Mouse (Mus musculus) heart, adult 2 months (tissue): ENCODE data around the gene Cryba1. TPM values are rescaled to one million over a fixed set of nuclear protein-coding genes. Genes with fewer than 3 reads are reported as not detected.

Experiments used
- DNase-seq, 2 experiments: peaks; one replicate each; pipeline ENCODE4 v3.0.0; 2021
- H3K27ac ChIP-seq: fragments of 200-600 bp; 2 replicates; pipeline ENCODE4 v1.8.1; 2022
- H3K27me3 ChIP-seq: fragments of 200-500 bp; 2 replicates; pipeline ENCODE4 v1.6.1; 2012; ENCODE audit warnings: mild to moderate bottlenecking, low read length, inconsistent platforms, mixed read lengths; ENCODE audit not compliant: control insufficient read depth, insufficient read depth
- H3K36me3 ChIP-seq: fragments of 200-500 bp; 2 replicates; pipeline ENCODE4 v1.6.1; 2012; ENCODE audit warnings: low read length, inconsistent platforms; ENCODE audit not compliant: control insufficient read depth, insufficient read depth
- H3K4me1 ChIP-seq: fragments of 200-500 bp; 2 replicates; pipeline ENCODE4 v1.6.1; 2011; ENCODE audit warnings: low read length; ENCODE audit not compliant: control insufficient read depth, insufficient read depth
- H3K4me3 ChIP-seq: fragments of 200-600 bp; 2 replicates; pipeline ENCODE4 v1.8.1; 2022
- H3K79me2 ChIP-seq: fragments of 200-500 bp; replicated peaks from 2 replicates; pipeline ENCODE4 v1.6.1; 2012; ENCODE audit warnings: mild to moderate bottlenecking, inconsistent platforms, low read length, moderate library complexity, mixed read lengths; ENCODE audit not compliant: control insufficient read depth, insufficient read depth
- H3K9ac ChIP-seq: fragments of 200-500 bp; 2 replicates; pipeline ENCODE4 v1.6.1; 2012; ENCODE audit warnings: low read depth, mild to moderate bottlenecking, control low read depth, inconsistent platforms, low read length, mixed read lengths
- CTCF ChIP-seq: fragments of 200-600 bp; IDR thresholded peaks from 2 replicates; pipeline ENCODE4 v1.8.1; 2022; ENCODE audit warnings: antibody characterized with exemption, mild to moderate bottlenecking, moderate library complexity
- EP300 ChIP-seq: fragments of 200-500 bp; IDR thresholded peaks from 2 replicates; pipeline ENCODE4 v1.6.1; 2011; ENCODE audit warnings: low read depth, low read length, control low read depth; ENCODE audit not compliant: insufficient read depth
- POLR2A ChIP-seq: fragments of 200-500 bp; IDR thresholded peaks from 2 replicates; pipeline ENCODE4 v1.6.1; 2011; ENCODE audit warnings: mild to moderate bottlenecking, low read depth, low read length, control low read depth; ENCODE audit not compliant: insufficient read depth
- WGBS: fragments of 180-500 bp; shearing (Covaris S2); methylation state at CpG from one replicate; pipeline ENCODE4 v1.1.7; 2018; 5-methylcytosine and 5-hydroxymethylcytosine counted together
- intact Hi-C: fragments of 180-260 bp; cut with DNase I; formaldehyde crosslinking; loops from one replicate; pipeline ENCODE4 v1.15.1; 2025
- polyA plus RNA-seq: library from polyadenylated mRNA; depleted of rRNA; stranded (reverse); fragments of >200 nt; gene quantifications from 2 replicates; pipeline ENCODE4 v1.2.3, GENCODE M21; 2012
- total RNA-seq, 2 experiments: library from RNA; stranded (reverse); gene quantifications; 2 replicates each; pipeline ENCODE4 v1.2.3; 2021

The Cryba1 gene
- total and polyA plus RNA-seq, 3 experiments, result not detected

- no peaks in the 10 kb centered on the region for H3K27me3 ChIP-seq
- no peak for TF ChIP-seq CTCF
- TF ChIP-seq POLR2A, result peak; percentile 42; the same call in 1 of the 2 replicates
- peak; percentile 54 for TF ChIP-seq EP300
- peaks cover 4% of the 10 kb centered on the region for H3K79me2 ChIP-seq
- peaks cover 15% of the 10 kb centered on the region for H3K4me1 ChIP-seq
- H3K36me3 ChIP-seq, result no peaks in the 10 kb centered on the region
- peak; percentile 61 to 68 for DNase-seq
- peak overlapping the region; percentile 99 for H3K9ac ChIP-seq
- peak overlapping the region; percentile 68 for H3K4me3 ChIP-seq
- intact Hi-C loops, result no loop called here
- 43% methylated on average over 9 of the region's 9 CpGs for WGBS
- peak overlapping the region; percentile 95 for H3K27ac ChIP-seq
These were observed 39.8 kb upstream of the Cryba1 start for GRCm38 (mm10) chr11:77764694-77765458.

- Histone ChIP-seq H3K79me2 (peaks cover 2% of the 10 kb centered on the region), H3K27ac (peak overlapping the region; percentile 95), H3K27me3 (no peaks in the 10 kb centered on the region), H3K4me1 (peaks cover 12% of the 10 kb centered on the region), H3K9ac (peak overlapping the region; percentile 99), H3K36me3 (no peaks in the 10 kb centered on the region), H3K4me3 (peak overlapping the region; percentile 68)
- intact Hi-C loops, result loop anchor here (1.0 to 2.0 kb wide), 2 partner anchors 27 to 52 kb away; no protein-coding TSS in a partner anchor
- DNase-seq, result peak; percentile 65 to 68
- 8% methylated on average over 26 of the region's 26 CpGs for WGBS
- TF ChIP-seq EP300 (no peak), CTCF (no peak), POLR2A (no peak)
These were observed 38.7 kb upstream of the Cryba1 start for GRCm38 (mm10) chr11:77763673-77764340.

- TF ChIP-seq EP300, result no peak
- peak; percentile 70 for TF ChIP-seq CTCF
- no peak for TF ChIP-seq POLR2A
- 2% methylated on average over 72 of the region's 79 CpGs for WGBS
These were observed 37.9 kb upstream of the Cryba1 start, which contains the start of gene Myo18a for GRCm38 (mm10) chr11:77762783-77763672. Gene Myo18a, plus strand, starts transcription at chr11:77763246.

GRCm38 (mm10) chr11:77760031-77760430, 34.9 kb upstream of the Cryba1 start:
- no peak for TF ChIP-seq POLR2A
- no peak for TF ChIP-seq CTCF
- TF ChIP-seq EP300, result no peak
- no peak for DNase-seq
- no peak overlapping the region for H3K9ac ChIP-seq
- H3K4me3 ChIP-seq, result no peak overlapping the region
- H3K79me2 ChIP-seq, result no peaks in the 10 kb centered on the region
- no peak overlapping the region for H3K27ac ChIP-seq
- H3K27me3 ChIP-seq, result no peaks in the 10 kb centered on the region
- 91% methylated on average over 4 of the region's 4 CpGs for WGBS
- H3K4me1 ChIP-seq, result peaks cover 9% of the 10 kb centered on the region
- H3K36me3 ChIP-seq, result no peaks in the 10 kb centered on the region
- intact Hi-C loops, result no loop called here

More at GRCm38 (mm10) chr11:77762783-77763672, 37.9 kb upstream of the Cryba1 start, which contains the start of gene Myo18a:
- Histone ChIP-seq H3K36me3 (no peaks in the 10 kb centered on the region), H3K4me3 (peak within 1 kb of the TSS; percentile 68), H3K27me3 (no peaks in the 10 kb centered on the region), H3K27ac (peak within 1 kb of the TSS; percentile 95), H3K4me1 (peaks cover 12% of the 10 kb centered on the region), H3K79me2 (peaks cover 2% of the 10 kb centered on the region), H3K9ac (peak within 1 kb of the TSS; percentile 99)
- intact Hi-C loops, result loop anchor here (1.0 to 2.0 kb wide), 3 partner anchors 26 to 53 kb away; no protein-coding TSS in a partner anchor
- peak; percentile 91 to 94 for DNase-seq

- Histone ChIP-seq H3K36me3 (no peaks in the 10 kb centered on the region), H3K4me3 (no peak overlapping the region), H3K79me2 (no peaks in the 10 kb centered on the region), H3K9ac (no peak overlapping the region), H3K27me3 (no peaks in the 10 kb centered on the region), H3K4me1 (no peaks in the 10 kb centered on the region), H3K27ac (no peak overlapping the region)
- WGBS, result 84% methylated on average over 3 of the region's 3 CpGs
- no peak for DNase-seq
- intact Hi-C loops, result no loop called here
- TF ChIP-seq POLR2A (no peak), EP300 (no peak), CTCF (no peak)
These were observed 28.4 kb upstream of the Cryba1 start for GRCm38 (mm10) chr11:77753469-77753868.
